Mouse (Mus musculus) CH12.LX (cell line): Measurements from ENCODE around the gene Dner. TPM values are rescaled to one million over a fixed set of nuclear protein-coding genes. Genes with fewer than 3 reads are reported as not detected.

Experiments used
- DNase-seq: peaks from one replicate; pipeline ENCODE4 v3.0.0-alpha.2; 2013; ENCODE audit errors: extremely low read depth
- H3K27ac ChIP-seq: 2 replicates; pipeline ENCODE4 v1.5.1; 2012; ENCODE audit warnings: low read depth, mild to moderate bottlenecking, control low read depth, moderate library complexity; ENCODE audit not compliant: insufficient read depth
- H3K27me3 ChIP-seq: replicated peaks from 2 replicates; pipeline ENCODE3; 2012; ENCODE audit warnings: inconsistent platforms
- H3K36me3 ChIP-seq, 2 experiments: replicated peaks in 1 of 2; 2 replicates each; pipeline versions ENCODE3 to v1.6.1; 2012; ENCODE audit warnings: inconsistent platforms in 1 of 2, low read length in 1 of 2, mild to moderate bottlenecking in 1 of 2, mixed read lengths in 1 of 2, moderate library complexity in 1 of 2; ENCODE audit not compliant: control insufficient read depth in 1 of 2, insufficient read depth in 1 of 2
- H3K4me1 ChIP-seq, 2 experiments: 2 replicates each; pipeline ENCODE4 v1.6.1; 2012; ENCODE audit warnings: inconsistent platforms in 1 of 2, moderate library complexity in 1 of 2; ENCODE audit not compliant: insufficient read depth in 2 of 2, control insufficient read depth in 1 of 2
- H3K4me2 ChIP-seq: 2 replicates; pipeline ENCODE4 v1.6.1; 2012; ENCODE audit warnings: low read depth, mild to moderate bottlenecking, control low read depth; ENCODE audit not compliant: poor library complexity, insufficient read depth, severe bottlenecking
- H3K4me3 ChIP-seq, 3 experiments: fragments of 150-350 bp in 1 of 3; sonication (generic) in 1 of 3; replicated peaks in 1 of 3; 2 replicates each; pipeline versions ENCODE3 to v1.5.1; 2011 to 2012; ENCODE audit warnings: low read depth in 2 of 3, low read length in 2 of 3, mild to moderate bottlenecking in 2 of 3, moderate library complexity in 2 of 3, control low read depth in 1 of 3, improper control_type of control experiment in 1 of 3, inconsistent platforms in 1 of 3, mixed read lengths in 1 of 3; ENCODE audit not compliant: poor library complexity in 1 of 3
- H3K79me2 ChIP-seq: replicated peaks from 2 replicates; pipeline ENCODE4 v1.6.1; 2012; ENCODE audit warnings: mild to moderate bottlenecking, moderate library complexity; ENCODE audit not compliant: control insufficient read depth, poor library complexity, insufficient read depth, severe bottlenecking; ENCODE audit errors: extremely low read depth
- H3K9ac ChIP-seq: 2 replicates; pipeline ENCODE4 v1.6.1; 2012; ENCODE audit warnings: low read depth, mild to moderate bottlenecking, control low read depth, moderate library complexity; ENCODE audit not compliant: insufficient read depth
- H3K9me3 ChIP-seq: replicated peaks from 2 replicates; pipeline ENCODE3; 2012; ENCODE audit warnings: low read length, inconsistent platforms, mixed read lengths
- CHD1 ChIP-seq: IDR thresholded peaks from 2 replicates; pipeline ENCODE4 v1.6.1; 2012; ENCODE audit warnings: low read depth, low read length, improper control_type of control experiment, inconsistent platforms
- IRF4 ChIP-seq: IDR thresholded peaks from 2 replicates; pipeline ENCODE4 v1.6.1; 2014; ENCODE audit warnings: low read depth, mild to moderate bottlenecking, inconsistent platforms, low read length, improper control_type of control experiment
- JUN ChIP-seq: IDR thresholded peaks from 2 replicates; pipeline ENCODE4 v1.6.1; 2011; ENCODE audit warnings: low read depth, mild to moderate bottlenecking, low read length, improper control_type of control experiment, moderate library complexity; ENCODE audit not compliant: insufficient read depth
- JUND ChIP-seq: conservative IDR thresholded peaks from 2 replicates; pipeline ENCODE4 v1.6.1; 2011; ENCODE audit warnings: low read depth, low read length, improper control_type of control experiment
- MYC ChIP-seq: IDR thresholded peaks from 2 replicates; pipeline ENCODE4 v1.6.1; 2011; ENCODE audit warnings: low read depth, mild to moderate bottlenecking, improper control_type of control experiment, low read length
- NELFE ChIP-seq: IDR thresholded peaks from 2 replicates; pipeline ENCODE4 v1.6.1; 2011; ENCODE audit warnings: low read depth, low read length, improper control_type of control experiment
- PAX5 ChIP-seq: IDR thresholded peaks from 2 replicates; pipeline ENCODE4 v1.6.1; 2012; ENCODE audit warnings: low read length, inconsistent platforms, mixed read lengths
- RCOR1 ChIP-seq: conservative IDR thresholded peaks from 2 replicates; pipeline ENCODE4 v1.6.1; 2012; ENCODE audit warnings: low read depth, mild to moderate bottlenecking, inconsistent platforms, low read length, improper control_type of control experiment
- SIN3A ChIP-seq: IDR thresholded peaks from 2 replicates; pipeline ENCODE4 v1.6.1; 2012; ENCODE audit warnings: low read length, improper control_type of control experiment, inconsistent platforms
- TBP ChIP-seq: conservative IDR thresholded peaks from 2 replicates; pipeline ENCODE4 v1.6.1; 2011; ENCODE audit warnings: low read depth, low read length, improper control_type of control experiment
- USF2 ChIP-seq: conservative IDR thresholded peaks from 2 replicates; pipeline ENCODE4 v1.6.1; 2011; ENCODE audit warnings: low read depth, low read length, improper control_type of control experiment
- ZC3H11A ChIP-seq: IDR thresholded peaks from 2 replicates; pipeline ENCODE4 v1.6.1; 2012; ENCODE audit warnings: low read depth, mild to moderate bottlenecking, inconsistent platforms, low read length, improper control_type of control experiment
- ZKSCAN1 ChIP-seq: IDR thresholded peaks from 2 replicates; pipeline ENCODE4 v1.6.1; 2012; ENCODE audit warnings: low read depth, inconsistent platforms, low read length, improper control_type of control experiment, borderline replicate concordance
- ZMIZ1 ChIP-seq: IDR thresholded peaks from 2 replicates; pipeline ENCODE4 v1.6.1; 2012; ENCODE audit warnings: low read depth, mild to moderate bottlenecking, inconsistent platforms, low read length, improper control_type of control experiment
- dilution Hi-C: fragments of 300-500 bp; cut with MboI; formaldehyde crosslinking; loops from 2 replicates; pipeline ENCODE4 v1.14.3; 2020; ENCODE audit warnings: low sequenced_read_pairs; ENCODE audit not compliant: extremely low pct_unique_long_range_greater_than_20kb, extremely low pct_ligation_motif_present
- in situ Hi-C: fragments of 300-500 bp; cut with MboI; formaldehyde crosslinking; loops from 3 replicates; pipeline ENCODE4 v1.14.3; 2019; ENCODE audit warnings: low sequenced_read_pairs, low pct_ligation_motif_present, low pct_unique_long_range_greater_than_20kb, mixed read lengths
- polyA plus RNA-seq: library from polyadenylated mRNA; unstranded; fragments of >175 nt; gene quantifications from 2 replicates; pipeline ENCODE4 v1.2.1, GENCODE M21; 2012; ENCODE audit warnings: low read depth; ENCODE audit not compliant: insufficient read length
- total RNA-seq, 2 experiments: library from RNA; depleted of rRNA; stranded (reverse); fragments of 300-350 nt in 1 of 2; fragments of >200 nt in 1 of 2; gene quantifications; 2 replicates each; pipeline ENCODE4 v1.2.3; 2012 to 2014

The Dner gene
- total and polyA plus RNA-seq, 3 experiments, result not detected

DNA sequence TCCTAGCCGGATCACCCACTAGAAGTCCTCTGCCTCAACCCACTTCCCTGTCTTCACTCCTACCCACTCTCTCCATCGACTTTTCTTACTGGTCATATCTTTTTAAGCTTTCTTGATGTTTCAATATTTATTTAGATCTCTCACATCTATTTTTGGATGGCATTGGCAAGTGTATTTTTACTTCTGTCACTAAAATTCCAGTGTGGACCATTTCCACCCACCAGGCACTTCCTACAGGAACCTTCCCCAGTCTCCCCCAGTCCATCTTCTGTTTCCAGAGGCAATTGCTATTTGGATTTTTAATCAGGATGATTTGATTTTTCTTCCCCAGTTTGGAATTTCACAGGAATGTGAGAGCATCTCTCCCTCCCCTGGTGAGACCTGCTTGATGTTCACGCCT is 329.5 kb downstream of the Dner start:
- Histone ChIP-seq H3K36me3 (no peaks in the 10 kb centered on the region), H3K27me3 (peaks cover 9% of the 10 kb centered on the region), H3K27ac (no peak overlapping the region), H3K9ac (no peak overlapping the region), H3K4me2 (no peak overlapping the region), H3K79me2 (no peaks in the 10 kb centered on the region), H3K9me3 (no peaks in the 10 kb centered on the region), H3K4me3 (no peak overlapping the region), H3K4me1 (peaks cover 3 to 28% of the 10 kb centered on the region in 2 experiments; a peak in 2 of 4 replicates)
- no peak for DNase-seq
- in situ Hi-C loops, result no loop called here
- dilution Hi-C loops, result no loop called here
- TF ChIP-seq JUN, result no peak
- no peak for TF ChIP-seq ZMIZ1
- TF ChIP-seq PAX5, result no peak
- TF ChIP-seq IRF4, result no peak

DNA sequence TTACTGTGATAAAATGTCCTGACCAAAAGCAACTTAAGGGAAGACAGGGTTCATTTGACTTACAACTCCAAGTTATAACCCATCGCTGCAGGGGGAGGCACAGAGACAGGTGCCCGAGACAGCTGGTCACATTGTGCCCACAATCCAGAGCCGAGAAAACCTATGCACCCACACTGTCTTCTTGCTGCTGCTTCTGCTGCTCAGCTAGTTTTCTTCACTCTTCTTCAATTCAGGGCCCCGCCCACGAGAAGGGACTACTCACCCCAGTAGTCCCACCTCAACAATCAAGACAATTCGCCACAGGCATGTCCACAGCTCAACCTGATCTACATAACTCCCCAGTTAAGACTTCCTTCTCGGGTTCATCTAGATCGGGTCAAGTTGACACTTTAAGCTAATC is 332.1 kb downstream of the Dner start, which contains the start of gene Pid1:
Pid1 (minus strand) TSS at position 214 of the 400 bp plus-strand sequence.
- no peak within 1 kb of the TSS for H3K4me2 ChIP-seq
- no peak within 1 kb of the TSS for H3K9ac ChIP-seq
- no peaks in the 10 kb centered on the region for H3K79me2 ChIP-seq
- TF ChIP-seq NELFE (no peak), ZKSCAN1 (no peak), CHD1 (no peak), USF2 (no peak), SIN3A (no peak), ZC3H11A (no peak), RCOR1 (no peak), MYC (no peak), JUND (no peak), ZMIZ1 (no peak), TBP (no peak)
- in situ Hi-C loops (no loop called here), dilution Hi-C loops (no loop called here)
- no peaks in the 10 kb centered on the region for H3K36me3 ChIP-seq
- DNase-seq, result no peak
- H3K4me1 ChIP-seq, result peaks cover 3 to 28% of the 10 kb centered on the region in 2 experiments; a peak in 2 of 4 replicates
- H3K4me3 ChIP-seq, result no peak within 1 kb of the TSS
- H3K27ac ChIP-seq, result no peak within 1 kb of the TSS
- no peaks in the 10 kb centered on the region for H3K9me3 ChIP-seq
- peaks cover 9% of the 10 kb centered on the region for H3K27me3 ChIP-seq
